Mouse (Mus musculus) thymus, adult 2 months (tissue): ENCODE data around the gene Rb1. TPM values are rescaled to one million over a fixed set of nuclear protein-coding genes. Genes with fewer than 3 reads are reported as not detected.

Source experiments
- DNase-seq: peaks from one replicate; pipeline ENCODE4 v3.0.0; 2021
- H3K27ac ChIP-seq: fragments of 200-500 bp; 2 replicates; pipeline ENCODE4 v1.5.1; 2012; ENCODE audit warnings: low read length, control low read depth; ENCODE audit not compliant: control insufficient read depth, insufficient read depth
- H3K27me3 ChIP-seq: fragments of 200-500 bp; 2 replicates; pipeline ENCODE4 v1.6.1; 2012; ENCODE audit warnings: mild to moderate bottlenecking, low read length, moderate library complexity, mixed read lengths; ENCODE audit not compliant: control insufficient read depth, insufficient read depth
- H3K36me3 ChIP-seq: fragments of 200-500 bp; 2 replicates; pipeline ENCODE4 v1.6.1; 2012; ENCODE audit warnings: mild to moderate bottlenecking, low read length, moderate library complexity; ENCODE audit not compliant: control insufficient read depth, insufficient read depth
- H3K4me1 ChIP-seq: fragments of 200-500 bp; replicated peaks from 2 replicates; pipeline ENCODE4 v1.6.1; 2012; ENCODE audit warnings: low read length; ENCODE audit not compliant: control insufficient read depth, insufficient read depth
- H3K4me3 ChIP-seq: fragments of 200-500 bp; 2 replicates; pipeline ENCODE4 v1.5.1; 2012; ENCODE audit warnings: mild to moderate bottlenecking, low read length, control low read depth, moderate library complexity; ENCODE audit not compliant: control insufficient read depth, insufficient read depth
- CTCF ChIP-seq: fragments of 200-500 bp; IDR thresholded peaks from 2 replicates; pipeline ENCODE4 v1.5.1; 2012; ENCODE audit warnings: mild to moderate bottlenecking, control low read depth, low read length, moderate library complexity, borderline replicate concordance; ENCODE audit not compliant: control insufficient read depth, poor library complexity, insufficient read depth; ENCODE audit errors: extremely low read depth
- POLR2A ChIP-seq: fragments of 200-500 bp; IDR thresholded peaks from 2 replicates; pipeline ENCODE4 v1.6.1; 2012; ENCODE audit warnings: mild to moderate bottlenecking, low read length, control low read depth, moderate library complexity; ENCODE audit not compliant: control insufficient read depth, poor library complexity, insufficient read depth; ENCODE audit errors: extremely low read depth
- WGBS: fragments of 180-500 bp; shearing (Covaris S2); methylation state at CpG from one replicate; pipeline ENCODE4 v1.1.7; 2018; 5-methylcytosine and 5-hydroxymethylcytosine counted together
- polyA plus RNA-seq: library from polyadenylated mRNA; depleted of rRNA; stranded (reverse); fragments of >200 nt; gene quantifications from 2 replicates; pipeline ENCODE4 v1.2.3, GENCODE M21; 2012

Rb1 gene
- polyA plus RNA-seq, 1 experiment: 17.1 TPM

DNA sequence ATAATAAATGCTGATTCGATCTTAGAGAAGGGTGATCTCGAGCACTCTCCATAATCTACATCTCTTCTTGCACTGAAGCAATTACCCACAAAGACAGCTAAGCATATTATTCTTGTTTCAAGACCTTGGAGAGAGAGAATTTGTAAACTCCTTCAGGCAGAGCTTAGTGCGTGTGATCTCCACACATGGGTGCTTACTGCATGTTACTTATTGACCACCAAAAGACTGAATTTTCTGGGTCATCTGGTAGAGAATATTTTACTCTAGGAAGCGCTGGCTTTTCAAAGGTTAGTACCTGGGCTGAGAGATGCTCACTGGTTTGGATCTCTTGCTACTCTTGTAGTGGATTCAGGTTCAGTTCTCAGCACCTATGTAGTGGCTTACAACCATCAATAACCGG lies 25.5 kb upstream of the Rb1 start:
- H3K4me3 ChIP-seq: no peak overlapping the region
- 96% methylated on average over 5 of the region's 5 CpGs for WGBS
- H3K36me3 ChIP-seq: peaks cover 5% of the 10 kb centered on the region; the same call in 1 of the 2 replicates
- peaks cover 5% of the 10 kb centered on the region; the same call in 1 of the 2 replicates for H3K4me1 ChIP-seq
- no peak overlapping the region for H3K27ac ChIP-seq
- DNase-seq: no peak
- no peaks in the 10 kb centered on the region for H3K27me3 ChIP-seq
- TF ChIP-seq POLR2A: no peak
- no peak for TF ChIP-seq CTCF

GRCm38 (mm10) chr14:73350029-73350428 lies 24.4 kb upstream of the Rb1 start:
- H3K4me1 ChIP-seq: peaks cover 5% of the 10 kb centered on the region; the same call in 1 of the 2 replicates
- H3K27ac ChIP-seq: peak overlapping the region; percentile 64
- no peak overlapping the region for H3K4me3 ChIP-seq
- DNase-seq: no peak
- H3K36me3 ChIP-seq: peaks cover 5% of the 10 kb centered on the region; the same call in 1 of the 2 replicates
- WGBS: 56% methylated on average over 1 of the region's 1 CpGs
- TF ChIP-seq CTCF (no peak), POLR2A (no peak)
- H3K27me3 ChIP-seq: no peaks in the 10 kb centered on the region

DNA sequence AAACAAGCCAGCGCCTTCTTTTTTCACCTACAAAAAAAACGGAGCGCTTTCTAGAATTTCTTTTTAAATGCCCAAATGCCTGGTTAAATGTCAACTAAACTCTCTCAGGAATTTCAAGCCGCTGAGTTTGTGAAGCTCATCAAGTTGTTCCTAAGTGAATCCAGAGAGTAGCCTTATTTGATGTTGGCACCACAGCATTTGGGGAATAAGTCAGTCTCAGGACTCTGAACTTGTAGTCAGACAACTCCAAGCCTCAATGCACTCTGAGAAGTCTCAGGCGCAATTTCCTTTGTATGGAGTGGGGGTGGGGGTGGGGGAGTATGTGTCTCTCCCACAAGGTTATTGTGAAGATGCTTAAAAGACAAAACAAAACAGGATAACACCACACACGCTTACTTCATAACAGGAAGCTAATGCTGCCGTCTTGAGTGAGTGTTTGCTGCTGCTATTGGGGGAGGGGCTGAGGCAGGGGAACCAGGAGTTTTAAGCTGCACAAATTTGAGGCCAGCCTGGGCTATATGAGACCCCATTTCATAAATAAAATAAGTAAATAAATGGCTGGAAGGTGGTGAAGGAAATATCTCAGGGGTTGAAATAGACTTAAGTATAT lies 23.5 kb upstream of the Rb1 start:
- peak; percentile 25 for DNase-seq
- no peak overlapping the region for H3K4me3 ChIP-seq
- 64% methylated on average over 7 of the region's 7 CpGs for WGBS
- H3K4me1 ChIP-seq: peaks cover 5% of the 10 kb centered on the region; the same call in 1 of the 2 replicates
- no peak for TF ChIP-seq CTCF
- TF ChIP-seq POLR2A: no peak
- H3K36me3 ChIP-seq: peaks cover 5% of the 10 kb centered on the region; the same call in 1 of the 2 replicates
- H3K27me3 ChIP-seq: no peaks in the 10 kb centered on the region
- no peak overlapping the region; the same call in 1 of the 2 replicates for H3K27ac ChIP-seq

DNA sequence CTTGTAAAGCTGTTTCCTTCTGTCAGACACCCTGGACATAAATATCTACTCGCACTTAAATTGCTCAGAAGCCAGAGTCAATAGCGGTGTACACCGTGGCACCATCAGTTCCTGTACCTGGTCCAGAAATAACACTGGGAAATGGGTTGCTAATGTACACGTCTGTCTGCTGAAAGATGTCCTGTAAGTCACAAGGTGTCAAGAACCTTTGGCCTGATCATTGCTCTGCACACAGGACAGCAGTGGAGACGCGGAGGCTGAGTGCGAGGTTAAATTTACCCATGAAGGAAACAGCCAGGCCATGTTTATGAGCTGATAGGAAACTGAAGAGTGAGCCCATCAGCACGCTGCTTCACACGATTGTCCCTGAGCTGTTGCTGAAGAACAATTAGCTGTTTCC lies 21.7 kb upstream of the Rb1 start:
- TF ChIP-seq POLR2A: no peak
- no peak for TF ChIP-seq CTCF
- no peak overlapping the region for H3K4me3 ChIP-seq
- no peaks in the 10 kb centered on the region for H3K27me3 ChIP-seq
- DNase-seq: no peak
- 73% methylated on average over 9 of the region's 9 CpGs for WGBS
- peaks cover 5% of the 10 kb centered on the region; the same call in 1 of the 2 replicates for H3K4me1 ChIP-seq
- no peak overlapping the region for H3K27ac ChIP-seq
- H3K36me3 ChIP-seq: peaks cover 5% of the 10 kb centered on the region; the same call in 1 of the 2 replicates

DNA sequence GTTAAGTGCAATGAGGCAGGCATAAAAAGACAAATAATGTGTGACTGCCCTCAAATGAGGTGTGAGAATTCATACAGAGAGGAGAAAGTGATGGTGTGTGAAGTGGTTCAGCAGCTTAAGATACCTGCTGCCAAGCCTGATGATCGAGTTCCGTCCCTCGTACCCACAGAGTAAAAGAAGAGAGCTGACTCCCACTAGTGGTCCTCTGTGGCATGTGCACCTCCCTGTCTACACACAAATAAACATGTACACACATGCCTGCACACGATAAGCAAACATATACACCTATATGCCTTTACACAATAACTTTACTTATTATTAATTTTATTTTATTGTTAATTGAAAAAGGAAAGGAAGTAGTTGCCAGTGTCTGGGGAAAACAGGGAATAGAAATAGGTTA lies 20.0 kb upstream of the Rb1 start:
- WGBS: 95% methylated on average over 4 of the region's 4 CpGs
- TF ChIP-seq POLR2A (no peak), CTCF (no peak)
- H3K27me3 ChIP-seq: no peaks in the 10 kb centered on the region
- H3K27ac ChIP-seq: no peak overlapping the region
- DNase-seq: no peak
- peaks cover 5% of the 10 kb centered on the region; the same call in 1 of the 2 replicates for H3K4me1 ChIP-seq
- peaks cover 5% of the 10 kb centered on the region; the same call in 1 of the 2 replicates for H3K36me3 ChIP-seq
- no peak overlapping the region for H3K4me3 ChIP-seq

DNA sequence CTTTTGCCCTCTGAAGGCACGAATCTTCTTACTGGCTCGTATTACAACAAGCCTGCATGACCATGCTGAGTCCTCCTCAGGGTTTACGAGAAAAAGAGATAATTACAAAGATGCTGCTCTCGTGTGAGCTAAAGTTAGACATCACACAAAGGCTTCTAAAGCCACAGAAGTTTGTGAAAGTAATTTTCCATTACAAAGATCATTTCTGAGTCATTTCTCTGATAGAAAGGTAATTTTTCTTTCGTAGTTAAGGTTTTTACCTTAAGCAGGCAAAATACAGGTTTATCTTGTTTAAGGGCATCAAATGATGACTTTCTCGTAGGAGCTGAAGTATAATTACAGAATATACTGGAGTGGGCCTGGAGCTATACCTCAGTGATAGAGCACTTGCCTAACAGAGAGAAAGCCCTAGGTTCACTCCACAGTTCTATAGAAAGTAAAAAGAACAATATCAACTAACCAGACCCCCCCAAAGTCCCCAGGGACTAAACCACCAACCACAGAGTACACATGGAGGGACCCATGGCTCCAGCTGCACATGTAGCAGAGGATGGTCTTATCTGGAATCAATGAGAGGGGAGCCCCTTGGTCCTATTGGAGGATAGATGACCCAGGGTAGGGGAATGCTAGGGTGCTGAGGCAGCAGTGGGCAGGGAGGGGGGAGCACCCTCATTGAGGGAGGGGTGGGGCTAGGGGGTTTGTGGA lies 14.6 kb upstream of the Rb1 start:
- WGBS: 37% methylated on average over 6 of the region's 6 CpGs
- DNase-seq: no peak
- no peaks in the 10 kb centered on the region for H3K36me3 ChIP-seq
- H3K4me1 ChIP-seq: peaks cover 6% of the 10 kb centered on the region
- TF ChIP-seq POLR2A (no peak), CTCF (no peak)
- no peak overlapping the region for H3K4me3 ChIP-seq
- H3K27me3 ChIP-seq: no peaks in the 10 kb centered on the region
- no peak overlapping the region; the same call in 1 of the 2 replicates for H3K27ac ChIP-seq

GRCm38 (mm10) chr14:73339615-73340014 lies 14.0 kb upstream of the Rb1 start:
- WGBS: 11% methylated on average over 3 of the region's 3 CpGs
- no peaks in the 10 kb centered on the region for H3K27me3 ChIP-seq

More at GRCm38 (mm10) chr14:73339615-73340014, 14.0 kb upstream of the Rb1 start:
- Histone ChIP-seq H3K4me1 (peaks cover 10% of the 10 kb centered on the region), H3K4me3 (no peak overlapping the region), H3K36me3 (no peaks in the 10 kb centered on the region), H3K27ac (no peak overlapping the region; the same call in 1 of the 2 replicates)
- TF ChIP-seq CTCF: no peak
- TF ChIP-seq POLR2A: no peak
- DNase-seq: no peak
